Mouse (Mus musculus) erythroblast, embryonic 14.5 days (primary cell): ENCODE results near the gene Foxn3.

ENCODE experiments used
- GATA1 ChIP-seq: IDR thresholded peaks from 2 replicates; pipeline ENCODE4 v1.6.1; 2012; ENCODE audit warnings: low read length, inconsistent platforms, mixed read lengths
- TAL1 ChIP-seq: IDR thresholded peaks from 3 replicates; pipeline ENCODE4 v1.6.1; 2012; ENCODE audit warnings: low read length, inconsistent platforms, mixed read lengths

- TF ChIP-seq TAL1 (no peak), GATA1 (no peak)
These were observed 4.9 kb downstream of the Foxn3 start for GRCm38 (mm10) chr12:99558476-99558875.
